Mouse (Mus musculus): ENCODE results near the gene Nhlrc2. TPM values are rescaled to one million over a fixed set of nuclear protein-coding genes. Genes with fewer than 3 reads are reported as not detected.

Gene Nhlrc2
- polyA plus RNA-seq, 1 experiment, result 6.7 TPM

GRCm38 (mm10) chr19:56608946-56609345 lies 60.9 kb downstream of the Nhlrc2 start:
- no peak for DNase-seq (ENCODE audit: low read depth, low spot score)
- 12% methylated on average over 5 of the region's 5 CpGs for WGBS

- DNase-seq (ENCODE audit: low read depth, low spot score), result no peak
- 42% methylated on average over 5 of the region's 5 CpGs for WGBS
Observed at GRCm38 (mm10) chr19:56614131-56614530, 66.1 kb downstream of the Nhlrc2 start.

GRCm38 (mm10) chr19:56618845-56619244 lies 70.8 kb downstream of the Nhlrc2 start:
- 42% methylated on average over 9 of the region's 9 CpGs for WGBS
- DNase-seq (ENCODE audit: low read depth, low spot score), result no peak

- WGBS, result 77% methylated on average over 4 of the region's 4 CpGs
- DNase-seq (ENCODE audit: low read depth, low spot score), result no peak
Observed at GRCm38 (mm10) chr19:56619546-56619945, 71.5 kb downstream of the Nhlrc2 start.

GRCm38 (mm10) chr19:56621876-56622275 lies 73.8 kb downstream of the Nhlrc2 start:
- DNase-seq (ENCODE audit: low read depth, low spot score), result no peak
- WGBS, result 81% methylated on average over 7 of the region's 7 CpGs

GRCm38 (mm10) chr19:56627881-56628472 lies 79.9 kb downstream of the Nhlrc2 start:
- DNase-seq (ENCODE audit: low read depth, low spot score), result no peak
- 73% methylated on average over 10 of the region's 10 CpGs for WGBS

GRCm38 (mm10) chr19:56629647-56630046 lies 81.6 kb downstream of the Nhlrc2 start:
- WGBS, result 83% methylated on average over 6 of the region's 6 CpGs
- no peak for DNase-seq (ENCODE audit: low read depth, low spot score)

GRCm38 (mm10) chr19:56631017-56631416 lies 83.0 kb downstream of the Nhlrc2 start:
- WGBS, result 75% methylated on average over 4 of the region's 4 CpGs
- DNase-seq (ENCODE audit: low read depth, low spot score), result no peak

- no peak for DNase-seq (ENCODE audit: low read depth, low spot score)
- 29% methylated on average over 11 of the region's 11 CpGs for WGBS
Observed at GRCm38 (mm10) chr19:56631451-56631901, 83.4 kb downstream of the Nhlrc2 start.

- DNase-seq (ENCODE audit: low read depth, low spot score), result no peak
- 36% methylated on average over 12 of the region's 12 CpGs for WGBS
Observed at GRCm38 (mm10) chr19:56637035-56637683, 89.1 kb downstream of the Nhlrc2 start.

- 95% methylated on average over 9 of the region's 9 CpGs for WGBS
- DNase-seq (ENCODE audit: low read depth, low spot score), result no peak
Observed at GRCm38 (mm10) chr19:56637684-56638049, 89.6 kb downstream of the Nhlrc2 start.

- no peak for DNase-seq (ENCODE audit: low read depth, low spot score)
- 77% methylated on average over 7 of the region's 7 CpGs for WGBS
Observed at GRCm38 (mm10) chr19:56647451-56648120, 99.5 kb downstream of the Nhlrc2 start.

- 71% methylated on average over 4 of the region's 4 CpGs for WGBS
- no peak for DNase-seq (ENCODE audit: low read depth, low spot score)
Observed at GRCm38 (mm10) chr19:56651262-56651661, 103.2 kb downstream of the Nhlrc2 start.

GRCm38 (mm10) chr19:56652034-56652962 lies 104.2 kb downstream of the Nhlrc2 start:
- no peak for DNase-seq (ENCODE audit: low read depth, low spot score)
- WGBS, result 15% methylated on average over 19 of the region's 19 CpGs

Other genes with a start within 250 kb of the Nhlrc2 start
- 1.2 and 1.4 TPM in 2 replicates for gene Nrap, start 158.2 kb upstream of the Nhlrc2 start, polyA plus RNA-seq (2012; rRNA removed)
- 126 and 190 TPM in 2 replicates for gene Casp7, start 151.1 kb upstream of the Nhlrc2 start, polyA plus RNA-seq (2012; rRNA removed)
- 0.43 TPM in 2 replicates for gene Plekhs1, start 86.6 kb upstream of the Nhlrc2 start, polyA plus RNA-seq (2012; rRNA removed)
- 4.4 and 5.4 TPM in 2 replicates for gene Dclre1a, start within 50 bp of the Nhlrc2 start, polyA plus RNA-seq (2012; rRNA removed)
- 0.93 and 1.5 TPM in 2 replicates for gene Adrb1, start 173.9 kb downstream of the Nhlrc2 start, polyA plus RNA-seq (2012; rRNA removed)